Mouse (Mus musculus): Measurements from ENCODE around the gene Zfp119b.

- TF ChIP-seq EP300 (IDR thresholded peaks at IDR 0.05; ENCODE audit: low read depth) (no peak), CTCF (IDR thresholded peaks at IDR 0.05; ENCODE audit: low read depth) (no peak)
Observed at GRCm38 (mm10) chr17:55945696-55946095, 3.6 kb downstream of the Zfp119b start.

Data from heart, postnatal 0 days (tissue).